ENCODE assay signal across 10 mouse cellular contexts in genomic region chr5:134221708-134222150, GRCm38 (mm10). TPM values are rescaled to one million over a fixed set of nuclear protein-coding genes. Genes with fewer than 3 reads are reported as not detected.
DNase-seq lines count a peak whose midpoint lies in the region; ATAC-seq and TF ChIP-seq lines count a peak whose summit lies in the region.
"Had no signal": no experiment of that assay in that cellular context is flagged by ENCODE, and none has a peak within 500 bp of the region (broad histone marks: within the 10 kb centered on the region; RNA-seq: fewer than 3 reads in every experiment).

No protein-coding gene starts in this region.

- peak overlapping the region; percentile 37 for H3K4me3 ChIP-seq in heart, embryonic 16.5 days (ENCODE audit: low read length)
- H3K4me3 ChIP-seq in hindbrain, postnatal 0 days (ENCODE audit: low read length), result peak overlapping the region; percentile 27
- H3K4me3 ChIP-seq in midbrain, postnatal 0 days (ENCODE audit: low read depth, low read length), result peak overlapping the region; percentile 34

- ATAC-seq in heart, embryonic 16.5 days (replicated peaks; ENCODE audit: extremely low read depth, insufficient read depth, low FRiP score), result no peak
- no peak for ATAC-seq in hindbrain, postnatal 0 days
- ATAC-seq in midbrain, postnatal 0 days (ENCODE audit: low FRiP score), result peak; percentile 16; the same call in 1 of the 2 replicates
- no peak for ATAC-seq in monocyte, adult 5-6 weeks (replicated peaks; ENCODE audit: insufficient number of reproducible peaks, low FRiP score, low TSS enrichment, poor library complexity, severe bottlenecking)

- WGBS in heart, embryonic 16.5 days, result 4% methylated on average over 36 of the region's 36 CpGs
- 5% methylated on average over 36 of the region's 36 CpGs for WGBS in hindbrain, postnatal 0 days
- 2% methylated on average over 33 of the region's 36 CpGs for WGBS in midbrain, postnatal 0 days

- H3K4me1 ChIP-seq in heart, embryonic 16.5 days (ENCODE audit: control insufficient read depth, insufficient read depth, low read length), result peaks cover 3% of the 10 kb centered on the region; the same call in 1 of the 2 replicates
- no peaks in the 10 kb centered on the region for H3K4me1 ChIP-seq in hindbrain, postnatal 0 days (ENCODE audit: insufficient read depth, low read length)
- H3K4me1 ChIP-seq in midbrain, postnatal 0 days (ENCODE audit: insufficient read depth, low read length), result 0 out of 2 replicates have a peak, but pooled peaks cover 3% of the 10 kb centered on the region

- no peaks in the 10 kb centered on the region; the same call in 1 of the 2 replicates for H3K36me3 ChIP-seq in heart, embryonic 16.5 days (ENCODE audit: control insufficient read depth, insufficient read depth)
- peaks cover 2% of the 10 kb centered on the region; the same call in 1 of the 2 replicates for H3K36me3 ChIP-seq in hindbrain, postnatal 0 days (ENCODE audit: insufficient read depth, low read length)
- peaks cover under 1% of the 10 kb centered on the region; the same call in 1 of the 2 replicates for H3K36me3 ChIP-seq in midbrain, postnatal 0 days (ENCODE audit: insufficient read depth, low read length)

- peaks cover 7% of the 10 kb centered on the region for H3K27me3 ChIP-seq in heart, embryonic 16.5 days (ENCODE audit: control insufficient read depth, insufficient read depth, low read length)
- H3K27me3 ChIP-seq in hindbrain, postnatal 0 days (ENCODE audit: insufficient read depth, low read length), result no peaks in the 10 kb centered on the region
- peaks cover 4% of the 10 kb centered on the region; the same call in 1 of the 2 replicates for H3K27me3 ChIP-seq in midbrain, postnatal 0 days (ENCODE audit: insufficient read depth, low read length)

- H3K9me3 ChIP-seq in heart, embryonic 16.5 days (replicated peaks; ENCODE audit: control insufficient read depth, low read length), result no peaks in the 10 kb centered on the region
- H3K9me3 ChIP-seq in hindbrain, postnatal 0 days (ENCODE audit: low read length), result no peaks in the 10 kb centered on the region
- no peaks in the 10 kb centered on the region for H3K9me3 ChIP-seq in midbrain, postnatal 0 days (ENCODE audit: low read length)

- TF ChIP-seq CTCF in hindbrain, postnatal 0 days (IDR thresholded peaks at IDR 0.05; ENCODE audit: low read depth), result no peak
- no peak for TF ChIP-seq CTCF in midbrain, postnatal 0 days (IDR thresholded peaks at IDR 0.05)

- no peak overlapping the region for H3K27ac ChIP-seq in heart, embryonic 16.5 days (ENCODE audit: low read length)
- no peak overlapping the region for H3K27ac ChIP-seq in hindbrain, postnatal 0 days
- no peak overlapping the region for H3K27ac ChIP-seq in midbrain, postnatal 0 days (ENCODE audit: low read depth, low read length)

- intact Hi-C loops in heart, postnatal 10 days (cut with DNase I), result loop anchor here (5.0 kb wide), 1 partner anchor 34 kb away; no protein-coding TSS in a partner anchor

- no peak for DNase-seq in heart, postnatal 10 days
- DNase-seq in embryo, embryonic 11 days, result peak; percentile 55
- no peak for DNase-seq in hindbrain, postnatal 0 days (ENCODE audit: low spot score)
- no peak for DNase-seq in midbrain, postnatal 0 days (ENCODE audit: low spot score)
- no peak for DNase-seq in urinary bladder, postnatal 10 days (ENCODE audit: low spot score)
- DNase-seq in cerebellum, adult 9-11 months, result no peak
- DNase-seq: cerebellum, adult 9-10 months; thymus, adult 18-20 months had no signal

- H3K9ac ChIP-seq in heart, embryonic 16.5 days (ENCODE audit: low read length), result peak overlapping the region; percentile 60
- H3K9ac ChIP-seq in hindbrain, postnatal 0 days (replicated peaks; ENCODE audit: low read length), result peak overlapping the region; percentile 50
- H3K9ac ChIP-seq in midbrain, postnatal 0 days (replicated peaks; ENCODE audit: low read length, poor library complexity, severe bottlenecking), result peak overlapping the region; percentile 61

- peak overlapping the region; percentile 65 for H3K4me2 ChIP-seq in heart, embryonic 16.5 days (ENCODE audit: low read depth, low read length)
- peak overlapping the region; percentile 56 for H3K4me2 ChIP-seq in hindbrain, postnatal 0 days (ENCODE audit: low read depth, low read length)
- H3K4me2 ChIP-seq in midbrain, postnatal 0 days (ENCODE audit: low read depth, low read length, poor library complexity, severe bottlenecking), result peak overlapping the region; percentile 60

RNA-seq across cellular contexts. Expression of gene Ncf1, which starts 7.7 kb away (rescaled TPM):
- polyA plus RNA-seq in heart, embryonic 16.5 days (2015; fragmentation: Nextera tagmentation; extraction: Ambion mirVana), result 3.0 and 3.5 TPM in 2 replicates
- total RNA-seq in heart, postnatal 10 days (2021), result 1 to 10 TPM; 2.9 to 4.6 TPM
- total RNA-seq in hindbrain, postnatal 0 days (2014; rRNA removed), result 2.8 and 4.9 TPM in 2 replicates
- polyA plus RNA-seq in hindbrain, postnatal 0 days (2015; fragmentation: Nextera tagmentation; extraction: Ambion mirVana), result 2.0 and 2.3 TPM in 2 replicates
- total RNA-seq in midbrain, postnatal 0 days (2014; rRNA removed), result 4.3 and 9.2 TPM in 2 replicates
- polyA plus RNA-seq in midbrain, postnatal 0 days (2015; fragmentation: Nextera tagmentation; extraction: Ambion mirVana), result 2.1 and 2.2 TPM in 2 replicates
- total RNA-seq in monocyte, adult 5-6 weeks (2017), result 101 to 207 TPM (median 172 TPM) in 3 replicates

RNA-seq across cellular contexts. Expression of gene Gtf2ird2, which starts 37.9 kb away (rescaled TPM):
- polyA plus RNA-seq in heart, embryonic 16.5 days (2015; fragmentation: Nextera tagmentation; extraction: Ambion mirVana), result 5.0 and 6.7 TPM in 2 replicates
- total RNA-seq in heart, postnatal 10 days (2021), result 1 to 10 TPM; 7.4 to 7.7 TPM
- total RNA-seq in hindbrain, postnatal 0 days (2014; rRNA removed), result 14.6 and 19.7 TPM in 2 replicates
- polyA plus RNA-seq in hindbrain, postnatal 0 days (2015; fragmentation: Nextera tagmentation; extraction: Ambion mirVana), result 11.6 and 12.6 TPM in 2 replicates
- total RNA-seq in midbrain, postnatal 0 days (2014; rRNA removed), result 17.3 and 27.0 TPM in 2 replicates
- polyA plus RNA-seq in midbrain, postnatal 0 days (2015; fragmentation: Nextera tagmentation; extraction: Ambion mirVana), result 14.7 and 15.5 TPM in 2 replicates
- total RNA-seq in monocyte, adult 5-6 weeks (2017), result 6.5 to 10.0 TPM (median 8.9 TPM) in 3 replicates

RNA-seq across cellular contexts. Expression of gene Rcc1l, which starts 45.2 kb away (rescaled TPM):
- 23.1 and 25.1 TPM in 2 replicates for polyA plus RNA-seq in heart, embryonic 16.5 days (2015; fragmentation: Nextera tagmentation; extraction: Ambion mirVana)
- total RNA-seq in heart, postnatal 10 days (2021), result 10 to 100 TPM; 25.3 to 29.2 TPM
- total RNA-seq in hindbrain, postnatal 0 days (2014; rRNA removed), result 20.6 and 23.0 TPM in 2 replicates
- 21.5 and 21.7 TPM in 2 replicates for polyA plus RNA-seq in hindbrain, postnatal 0 days (2015; fragmentation: Nextera tagmentation; extraction: Ambion mirVana)
- 15.1 and 16.2 TPM in 2 replicates for total RNA-seq in midbrain, postnatal 0 days (2014; rRNA removed)
- 20.1 and 21.2 TPM in 2 replicates for polyA plus RNA-seq in midbrain, postnatal 0 days (2015; fragmentation: Nextera tagmentation; extraction: Ambion mirVana)
- 2.5 to 6.9 TPM (median 6.3 TPM) in 3 replicates for total RNA-seq in monocyte, adult 5-6 weeks (2017)

Comparison
In these comparisons a context has a peak if more than half of its experiments do, and no peak if none do; other contexts are left out.
1. RNA of gene Ncf1, which starts 7.7 kb away (total RNA-seq): 101 to 207 TPM in monocyte, adult 5-6 weeks; 2.8 to 4.9 TPM in hindbrain, postnatal 0 days, 2.9 to 4.6 TPM in heart, postnatal 10 days and 4.3 to 9.2 TPM in midbrain, postnatal 0 days; every median in the first group is over 10 times any median in the second.
2. Peak in every context shown above with its lines, with median percentiles within 50 percentile points of each other: H3K4me2 ChIP-seq, H3K4me3 ChIP-seq and H3K9ac ChIP-seq.